Mouse (Mus musculus): ENCODE results near the gene Gm21972.

The Gm21972 gene

GRCm38 (mm10) chr1:86133337-86133736 lies at the start of gene Gm21972:
TSS of gene Gm21972 (plus strand) at chr1:86133637.
- in situ Hi-C loops (cut with MboI, MseI): no loop called here

DNA sequence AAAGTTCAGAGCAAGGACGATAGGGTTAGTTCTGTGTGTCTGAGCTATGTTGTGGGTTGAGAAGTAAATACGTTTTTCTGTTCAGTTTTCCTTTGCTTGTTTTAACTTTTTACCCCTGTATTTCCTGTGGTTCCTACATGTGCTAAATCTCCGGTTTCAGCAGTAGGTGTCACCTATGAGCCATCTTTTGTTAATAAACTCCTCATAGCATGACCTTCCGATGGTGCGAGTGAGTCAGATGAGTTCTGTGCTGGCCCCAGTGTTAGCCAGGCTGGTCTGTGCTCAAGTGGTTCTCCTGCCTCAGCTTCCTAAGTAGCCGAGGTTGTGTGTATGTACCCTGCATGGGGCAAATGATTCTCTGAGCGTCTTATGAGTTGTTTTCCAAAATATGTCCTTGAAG lies 39.0 kb upstream of the Gm21972 start:
- in situ Hi-C loops (cut with MboI, MseI): no loop called here

DNA sequence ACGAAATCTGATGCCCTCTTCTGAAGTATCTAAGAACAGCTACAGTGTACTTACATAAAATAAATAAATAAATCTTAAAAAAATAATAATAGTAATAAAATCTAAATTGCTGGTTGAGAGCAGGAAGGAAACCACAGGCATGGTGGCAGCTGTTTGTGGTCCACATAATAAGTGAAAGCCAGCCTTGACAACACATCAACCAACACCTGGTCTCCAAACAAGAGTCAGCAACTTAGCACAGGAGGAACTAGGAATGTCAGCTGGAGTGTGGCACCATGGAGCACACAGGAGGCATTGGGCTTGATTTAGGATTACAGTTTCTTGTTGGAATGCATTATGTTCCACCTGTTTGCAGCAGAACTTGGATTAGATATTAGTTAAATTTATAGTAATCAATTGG lies 28.4 kb upstream of the Gm21972 start:
- in situ Hi-C loops (cut with MboI, MseI): no loop called here

- in situ Hi-C loops (cut with MboI, MseI): no loop called here
These were observed 21.7 kb upstream of the Gm21972 start, which contains the start of gene Htr2b for GRCm38 (mm10) chr1:86111779-86112178. TSS of gene Htr2b (minus strand) at chr1:86111970.

- in situ Hi-C loops (cut with MboI, MseI): no loop called here
These were observed 19.3 kb upstream of the Gm21972 start for GRCm38 (mm10) chr1:86114141-86114540.

- in situ Hi-C loops (cut with MboI, MseI): no loop called here
These were observed 13.9 kb upstream of the Gm21972 start for GRCm38 (mm10) chr1:86119549-86119948.

DNA sequence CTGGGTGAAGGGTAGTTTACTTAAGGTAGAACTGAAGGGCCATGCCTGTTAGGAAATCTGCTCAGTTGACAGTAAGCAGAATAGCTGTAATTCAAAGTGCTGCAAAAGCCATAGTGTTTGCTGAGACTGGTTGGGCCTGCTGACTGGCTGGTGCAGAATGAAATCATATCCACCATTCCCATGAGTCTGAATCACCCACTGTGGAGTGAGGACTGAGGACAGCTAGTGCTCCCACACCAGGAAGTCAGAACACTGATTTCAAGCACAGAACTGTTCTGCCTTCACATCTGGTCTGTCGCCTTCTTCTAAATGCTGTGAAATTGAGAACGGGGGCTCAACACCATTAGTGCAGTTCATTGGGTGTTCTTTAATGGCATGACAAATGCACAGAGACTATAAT lies 7.4 kb upstream of the Gm21972 start:
- in situ Hi-C loops (cut with MboI, MseI): no loop called here

DNA sequence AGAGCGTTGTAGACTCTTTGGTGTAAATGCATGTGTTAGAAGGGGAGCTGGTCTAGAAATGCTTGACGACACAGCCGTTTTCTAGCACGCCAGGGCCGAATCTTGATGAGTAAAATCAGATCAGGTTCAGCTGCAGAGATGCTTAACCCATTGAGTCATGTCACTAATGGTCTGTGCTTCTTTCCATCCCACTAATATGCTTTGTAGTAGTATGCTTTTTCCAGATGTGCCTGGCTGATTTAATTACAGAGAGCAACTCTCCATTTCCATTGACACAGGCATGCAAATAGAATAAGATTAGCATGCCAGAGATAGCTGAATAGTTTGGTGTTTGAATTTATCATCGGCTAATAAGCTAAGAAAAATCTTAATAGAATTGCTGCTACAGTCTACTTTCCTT lies 1.9 kb downstream of the Gm21972 start:
- in situ Hi-C loops (cut with MboI, MseI): no loop called here

DNA sequence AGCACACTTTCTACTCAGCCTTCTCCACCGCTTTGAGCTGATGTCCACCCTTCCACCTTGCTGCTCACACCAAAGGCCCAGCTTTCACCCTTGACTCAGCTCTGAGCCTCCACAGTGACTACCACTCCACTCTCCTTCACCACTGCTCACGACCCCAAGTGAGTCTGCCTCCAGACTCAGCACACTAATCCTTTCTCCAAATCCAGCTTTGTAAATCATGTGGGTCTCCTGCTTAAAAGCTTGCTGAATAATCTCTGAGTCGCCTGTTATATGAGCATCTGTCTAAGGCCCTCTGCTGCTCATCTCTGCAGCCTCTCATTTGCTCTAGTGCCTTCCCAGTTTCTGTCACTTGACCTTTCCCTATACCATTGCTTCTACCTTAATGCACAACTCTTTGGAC lies 7.6 kb downstream of the Gm21972 start:
- in situ Hi-C loops (cut with MboI, MseI): loop anchor here in 1 of 2 experiments (10.0 kb wide), 1 partner anchor 1484 kb away; the partner anchor contains the start of gene Inpp5d

DNA sequence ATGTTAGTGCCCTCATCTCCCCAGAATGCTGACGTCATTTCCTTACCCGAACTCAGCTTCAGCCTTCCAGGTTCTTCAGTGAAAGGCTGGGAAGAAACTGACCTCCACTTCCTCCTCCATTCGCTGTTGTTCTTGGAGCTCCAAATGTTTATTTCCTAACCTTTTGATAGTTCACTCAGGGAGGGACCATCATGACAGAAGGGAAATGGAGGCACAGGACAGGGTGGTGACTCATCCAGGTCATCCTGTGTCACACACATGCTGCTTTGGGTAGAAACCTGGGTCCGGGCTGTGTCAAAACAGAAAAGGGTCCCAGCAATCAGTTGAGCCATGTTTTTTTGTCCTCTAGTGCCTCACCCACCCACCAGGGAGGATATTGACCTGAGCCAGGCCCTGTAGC lies 9.7 kb downstream of the Gm21972 start:
- in situ Hi-C loops (cut with MboI, MseI): loop anchor here in 1 of 2 experiments (10.0 kb wide), 1 partner anchor 1482 kb away; the partner anchor contains the start of gene Inpp5d

- in situ Hi-C loops (cut with MboI, MseI): loop anchor here in 1 of 2 experiments (10.0 kb wide), 1 partner anchor 1481 kb away; the partner anchor contains the start of gene Inpp5d
These were observed 10.8 kb downstream of the Gm21972 start for GRCm38 (mm10) chr1:86144001-86144944.

- in situ Hi-C loops (cut with MboI, MseI): loop anchor here in 1 of 2 experiments (10.0 kb wide), 1 partner anchor 1479 kb away; the partner anchor contains the start of gene Inpp5d
These were observed 12.9 kb downstream of the Gm21972 start for GRCm38 (mm10) chr1:86146293-86146692.

DNA sequence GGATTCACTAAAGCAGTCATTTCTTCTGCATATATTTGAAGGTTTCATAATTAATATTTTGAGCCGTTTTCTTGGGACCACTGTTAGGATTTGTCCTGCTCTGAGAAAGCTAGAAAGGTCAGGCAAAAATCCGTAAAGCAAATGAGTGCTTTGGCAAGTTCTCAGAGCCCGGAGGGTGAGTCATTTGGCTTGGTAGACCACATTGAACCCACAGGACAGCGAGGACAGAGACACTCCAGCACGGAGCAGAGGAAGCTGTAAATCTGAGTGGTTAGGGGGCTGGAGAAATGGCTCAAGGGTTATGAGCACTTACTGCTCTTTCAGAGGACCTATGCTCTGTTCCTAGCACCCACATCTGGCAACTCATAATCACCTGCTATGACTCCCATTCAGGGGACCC lies 14.1 kb downstream of the Gm21972 start:
- in situ Hi-C loops (cut with MboI, MseI): loop anchor here in 1 of 2 experiments (10.0 kb wide), 1 partner anchor 1477 kb away; the partner anchor contains the start of gene Inpp5d

- in situ Hi-C loops (cut with MboI, MseI): loop anchor here in 1 of 2 experiments (10.0 kb wide), 1 partner anchor 1477 kb away; the partner anchor contains the start of gene Inpp5d
These were observed 14.7 kb downstream of the Gm21972 start for GRCm38 (mm10) chr1:86148161-86148560.

DNA sequence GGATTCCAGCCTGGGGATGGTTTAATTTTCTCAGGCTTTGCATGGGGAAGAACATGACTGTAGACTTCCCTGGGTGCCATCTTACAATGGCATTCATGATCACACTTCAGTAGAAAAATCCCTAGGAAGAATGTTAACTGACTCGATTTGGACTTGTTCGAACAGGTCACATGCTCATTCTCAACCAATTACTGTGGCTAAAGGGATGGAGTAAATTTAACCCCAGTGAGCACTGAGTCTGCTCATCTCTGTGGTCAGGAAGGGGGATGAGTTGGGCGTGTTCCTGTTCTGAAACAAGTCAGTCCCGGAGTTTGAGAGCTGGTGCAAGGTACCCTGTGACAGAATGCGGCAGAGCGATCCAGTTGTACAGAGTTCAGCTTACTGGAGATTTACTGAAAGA lies 17.5 kb downstream of the Gm21972 start:
- in situ Hi-C loops (cut with MboI, MseI): loop anchor here in 1 of 2 experiments (5.0 kb wide), 1 partner anchor 89 kb away; the partner anchor contains the start of gene Psmd1

GRCm38 (mm10) chr1:86151376-86151775 lies 17.9 kb downstream of the Gm21972 start:
- in situ Hi-C loops (cut with MboI, MseI): loop anchor here in 1 of 2 experiments (5.0 kb wide), 1 partner anchor 89 kb away; the partner anchor contains the start of gene Psmd1

DNA sequence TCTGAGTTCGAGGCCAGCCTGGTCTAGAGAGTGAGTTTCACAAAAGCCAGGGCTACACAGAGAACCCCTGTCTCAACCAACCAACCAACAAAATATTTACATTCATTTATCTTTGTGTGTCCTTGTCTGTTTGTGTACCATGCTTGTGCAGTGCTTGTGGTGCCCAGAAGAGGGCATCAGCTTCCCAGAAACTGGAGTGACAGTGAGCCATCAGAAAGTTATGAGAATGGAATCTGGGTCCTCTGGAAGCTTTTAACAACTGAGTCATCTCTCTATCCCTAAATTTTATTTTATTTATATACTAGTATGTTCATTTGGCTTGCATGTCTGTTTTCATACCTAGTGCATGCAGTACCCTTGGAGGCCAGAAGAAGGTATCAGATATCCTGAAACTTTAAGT lies 19.2 kb downstream of the Gm21972 start:
- in situ Hi-C loops (cut with MboI, MseI): loop anchor here in 1 of 2 experiments (5.0 kb wide), 1 partner anchor 90 kb away; the partner anchor contains the start of gene Psmd1

DNA sequence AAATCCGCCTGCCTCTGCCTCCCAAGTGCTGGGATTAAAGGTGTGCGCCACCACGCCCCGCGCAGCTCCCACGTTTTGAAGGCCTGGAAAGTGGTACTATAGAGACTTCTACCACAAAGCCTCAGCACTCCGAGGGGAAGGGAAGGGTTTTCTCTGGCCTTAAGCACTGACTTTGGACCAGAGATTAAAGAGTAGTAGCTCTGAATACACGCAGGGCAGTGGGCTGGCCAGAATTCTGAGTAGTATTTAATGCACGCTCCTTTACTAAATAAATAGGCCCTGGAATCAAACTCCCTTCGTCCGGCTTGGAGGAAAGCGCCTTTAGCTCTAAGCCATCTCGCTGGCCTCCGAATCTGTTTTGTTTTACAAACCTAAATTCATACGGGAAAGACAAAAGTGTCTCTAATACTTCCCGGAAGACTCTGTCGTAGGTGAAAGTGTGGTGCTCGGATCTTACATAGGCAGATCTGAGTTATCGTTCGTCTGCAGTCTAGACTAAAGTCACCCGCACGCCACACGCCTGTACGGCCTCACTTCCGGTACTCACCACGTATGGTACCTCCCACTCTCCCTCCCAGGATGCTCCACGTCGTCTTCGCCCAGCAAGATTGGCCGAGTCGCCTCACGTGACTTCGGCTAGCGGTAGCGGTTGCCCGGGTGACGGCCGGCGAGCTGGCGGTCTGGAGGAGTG lies 20.8 kb downstream of the Gm21972 start, which contains the start of gene Armc9:
Armc9 (plus strand) TSS at position 648 of the 691 bp plus-strand sequence.
- in situ Hi-C loops (cut with MboI, MseI): loop anchor here in 1 of 2 experiments (5.0 kb wide), 1 partner anchor 92 kb away; the partner anchor contains the start of gene Psmd1

DNA sequence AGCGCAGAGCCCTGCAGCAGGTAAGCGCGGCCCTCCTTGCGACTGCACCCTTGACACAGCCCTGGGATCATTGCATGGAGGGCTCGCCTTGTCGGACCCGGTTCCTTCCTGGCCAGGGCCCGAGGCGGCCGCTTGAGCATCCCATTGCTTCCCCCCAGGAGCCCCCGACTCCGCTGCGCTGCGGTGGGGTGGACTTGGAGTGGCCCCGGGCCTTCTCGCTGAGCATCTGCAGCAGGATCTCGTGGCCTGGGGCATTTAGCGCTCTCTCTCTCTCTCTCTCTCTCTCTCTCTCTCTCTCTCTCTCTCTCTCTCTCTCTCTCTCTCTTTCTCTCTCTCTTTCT lies 21.4 kb downstream of the Gm21972 start:
- in situ Hi-C loops (cut with MboI, MseI): loop anchor here in 1 of 2 experiments (5.0 kb wide), 1 partner anchor 92 kb away; the partner anchor contains the start of gene Psmd1

- in situ Hi-C loops (cut with MboI, MseI): no loop called here
These were observed 22.6 kb downstream of the Gm21972 start for GRCm38 (mm10) chr1:86156075-86156474.

DNA sequence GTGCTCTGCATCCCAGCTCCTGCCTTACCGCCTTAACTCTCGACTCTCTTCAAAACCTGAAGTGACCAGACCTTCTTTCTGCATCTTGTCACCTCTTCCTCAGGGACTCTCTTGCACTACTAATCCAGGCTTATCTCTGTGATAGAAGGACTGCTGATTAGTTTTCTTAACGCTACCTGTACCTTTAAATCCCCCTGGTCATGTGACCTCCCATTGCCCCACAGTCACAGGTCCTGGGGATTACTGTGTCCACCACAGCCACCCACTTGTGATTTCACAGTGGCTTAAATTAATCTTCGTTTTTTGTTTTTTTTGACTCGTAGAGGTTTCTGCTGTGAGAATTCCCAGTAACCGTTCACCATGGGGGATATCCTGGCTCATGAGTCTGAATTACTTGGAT lies 23.2 kb downstream of the Gm21972 start:
- in situ Hi-C loops (cut with MboI, MseI): no loop called here

All from T-helper 17 cell (primary cell).